Mouse (Mus musculus): ENCODE data around the gene Gm26661.

DNA sequence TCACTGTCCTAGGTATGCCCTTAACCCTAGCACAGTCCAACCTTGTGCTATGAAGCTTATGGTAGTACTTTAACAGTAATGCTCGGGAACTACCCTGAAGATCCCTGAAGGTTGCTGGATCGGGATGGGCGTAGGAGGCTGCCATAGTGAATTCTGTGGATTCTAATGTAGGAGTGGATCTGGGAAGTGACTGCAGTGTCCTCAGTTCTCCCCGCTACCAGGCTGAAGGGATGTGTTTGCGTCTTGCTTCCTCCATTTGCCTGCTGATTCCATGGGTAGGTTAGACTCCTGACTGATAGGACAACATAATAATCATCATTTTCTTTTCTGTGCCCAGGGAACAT, 41.0 kb downstream of the Gm26661 start:
- no peak for TF ChIP-seq CTCF (IDR thresholded peaks at IDR 0.05)
- TF ChIP-seq POLR2A (IDR thresholded peaks at IDR 0.05; ENCODE audit: insufficient read depth, low read depth, low read length): no peak
- TF ChIP-seq EP300 (IDR thresholded peaks at IDR 0.05; ENCODE audit: insufficient read depth, low read depth, low read length): no peak

Data from heart, adult 2 months (tissue).